Mouse (Mus musculus) liver, postnatal 0 days (tissue): ENCODE measurements around the gene Strc.

ENCODE experiments used
- CTCF ChIP-seq: sonication (generic); IDR thresholded peaks from 2 replicates; pipeline ENCODE4 v1.5.1; 2016; ENCODE audit warnings: antibody characterized with exemption, low read depth
- EP300 ChIP-seq: IDR thresholded peaks from 2 replicates; pipeline ENCODE4 v1.6.1; 2016; ENCODE audit warnings: antibody characterized with exemption, low read depth, mild to moderate bottlenecking

DNA sequence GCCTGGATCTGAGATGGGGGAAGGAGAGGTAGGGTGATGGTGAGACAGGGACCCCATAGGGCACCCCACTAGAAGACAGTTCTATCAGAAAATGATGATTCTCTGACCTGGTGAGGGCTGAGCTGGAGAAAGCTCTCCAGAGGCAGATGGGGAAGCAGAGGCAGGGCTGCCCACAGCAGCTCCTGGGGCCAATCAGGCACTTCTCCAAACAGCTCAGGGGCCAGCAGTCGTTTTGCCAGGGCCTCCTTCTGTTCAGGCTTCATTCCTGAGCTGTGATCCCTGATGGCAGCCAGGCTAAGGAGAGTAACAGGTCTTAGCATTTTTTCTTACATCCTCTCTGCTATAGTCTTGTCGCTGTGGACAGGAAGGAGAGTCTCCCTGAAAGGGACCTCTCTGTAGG is 12.2 kb downstream of the Strc start:
- no peak for TF ChIP-seq CTCF
- TF ChIP-seq EP300: no peak
